Mouse (Mus musculus) C2C12 (cell line): ENCODE measurements around the gene Btbd1.

Source experiments
- CEBPB ChIP-seq: IDR thresholded peaks from one replicate; pipeline ENCODE4 v1.6.1; 2011; ENCODE audit warnings: low read depth, mild to moderate bottlenecking, control low read depth, moderate library complexity
- CTCF ChIP-seq: IDR thresholded peaks from one replicate; pipeline ENCODE4 v1.5.1; 2011; ENCODE audit not compliant: control insufficient read depth, insufficient read depth, insufficient read length
- MYOD1 ChIP-seq: IDR thresholded peaks from one replicate; pipeline ENCODE4 v1.6.1; 2011; ENCODE audit warnings: low read depth; ENCODE audit not compliant: control insufficient read depth, insufficient read length

DNA sequence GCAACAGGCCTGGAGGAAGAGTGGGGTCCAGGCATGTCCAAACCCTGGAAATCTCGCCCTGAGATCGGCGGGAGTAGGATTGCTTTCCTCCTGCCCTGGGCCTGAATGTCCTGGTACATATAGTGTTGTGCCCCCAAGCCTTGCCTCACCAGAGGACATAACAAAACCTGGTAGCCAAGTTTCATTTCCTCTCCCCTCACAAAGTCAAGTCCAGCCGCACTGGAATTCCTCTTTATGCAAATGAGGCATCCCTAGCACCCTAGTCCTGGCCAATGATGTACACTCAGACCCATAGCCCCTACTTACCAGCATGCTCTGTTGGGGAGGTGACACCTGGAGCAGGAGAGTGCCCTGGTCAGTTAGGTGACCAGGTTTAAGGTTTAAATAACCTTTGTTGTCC is 27.0 kb upstream of the Btbd1 start:
- TF ChIP-seq CTCF (no peak), CEBPB (no peak), MYOD1 (no peak)
